Mouse (Mus musculus) G1E-ER4 (cell line): ENCODE data around the gene Zcchc13. TPM values are rescaled to one million over a fixed set of nuclear protein-coding genes. Genes with fewer than 3 reads are reported as not detected.

ENCODE experiments used
- GATA1 ChIP-seq: IDR thresholded peaks from one replicate; pipeline ENCODE4 v1.8.0; 2012; ENCODE audit warnings: low read length, inconsistent platforms
- polyA plus RNA-seq: library from polyadenylated mRNA; stranded (reverse); fragments of >175 nt; gene quantifications from 2 replicates; pipeline ENCODE4 v1.2.3, GENCODE M21; 2012

Gene Zcchc13
- polyA plus RNA-seq, result not detected in 2 replicates

DNA sequence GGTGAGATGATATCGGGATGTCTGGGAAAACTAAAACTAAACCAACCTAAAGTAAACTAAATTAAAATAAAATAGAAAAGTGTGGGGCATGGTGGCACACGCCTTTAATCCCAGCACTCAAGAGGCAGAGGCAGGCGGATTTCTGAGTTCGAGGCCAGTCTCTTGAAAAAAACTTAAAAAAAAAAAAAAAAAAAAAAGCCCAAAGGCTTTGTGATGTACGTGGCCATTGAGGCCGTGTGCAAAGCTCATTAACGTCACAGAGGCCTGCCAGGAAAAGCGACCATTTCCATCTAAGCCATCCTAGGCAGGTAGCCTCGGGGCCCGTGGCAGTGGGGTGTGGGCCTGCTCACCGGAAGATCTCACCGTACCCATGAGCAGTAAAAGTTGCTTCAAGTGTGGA is at the start of gene Zcchc13:
Gene Zcchc13 (plus strand): TSS at position 284 of the 400 bp plus-strand sequence.
- no peak for TF ChIP-seq GATA1

DNA sequence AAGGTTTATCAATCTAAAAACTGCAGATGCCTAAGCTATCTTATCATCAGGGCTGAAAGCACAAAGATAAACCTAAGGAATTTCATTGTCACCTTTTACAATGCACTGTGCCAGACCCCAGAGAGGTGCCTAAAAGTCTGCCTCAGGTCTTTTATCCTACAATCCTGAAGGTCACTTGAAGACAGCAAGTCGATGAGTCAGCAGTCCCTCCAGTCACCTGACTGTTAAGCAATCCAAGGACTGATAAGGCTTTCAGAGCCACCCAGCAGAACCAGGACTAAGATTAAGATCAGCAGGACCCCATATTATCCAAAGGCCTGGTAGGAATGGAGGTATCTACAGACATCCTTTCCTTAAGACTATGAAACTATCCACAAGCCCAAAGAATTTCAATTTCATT is 46.1 kb upstream of the Zcchc13 start:
- no peak for TF ChIP-seq GATA1

- TF ChIP-seq GATA1, result no peak
Measured at GRCm38 (mm10) chrX:103592056-103592455, 38.3 kb upstream of the Zcchc13 start.

GRCm38 (mm10) chrX:103602553-103602952 is 27.8 kb upstream of the Zcchc13 start:
- no peak for TF ChIP-seq GATA1

DNA sequence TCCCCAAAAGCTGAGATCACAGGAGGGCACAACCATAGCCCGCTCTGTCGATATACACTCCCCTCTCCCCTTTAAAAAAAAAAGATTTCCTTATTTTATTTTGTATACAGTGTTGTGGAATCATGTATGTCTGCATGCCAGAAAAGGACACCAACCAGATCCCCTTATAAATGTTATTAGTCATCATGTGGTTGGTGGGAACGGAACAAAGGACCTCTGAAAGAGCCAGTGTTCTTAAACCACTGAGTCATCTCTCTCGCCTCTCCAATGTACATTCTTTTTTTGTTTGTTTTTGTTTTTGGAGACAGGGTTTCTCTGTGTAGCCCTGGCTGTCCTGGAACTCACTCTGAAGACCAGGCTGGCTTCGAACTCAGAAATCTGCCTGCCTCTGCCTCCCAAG is 26.2 kb upstream of the Zcchc13 start:
- TF ChIP-seq GATA1, result no peak

DNA sequence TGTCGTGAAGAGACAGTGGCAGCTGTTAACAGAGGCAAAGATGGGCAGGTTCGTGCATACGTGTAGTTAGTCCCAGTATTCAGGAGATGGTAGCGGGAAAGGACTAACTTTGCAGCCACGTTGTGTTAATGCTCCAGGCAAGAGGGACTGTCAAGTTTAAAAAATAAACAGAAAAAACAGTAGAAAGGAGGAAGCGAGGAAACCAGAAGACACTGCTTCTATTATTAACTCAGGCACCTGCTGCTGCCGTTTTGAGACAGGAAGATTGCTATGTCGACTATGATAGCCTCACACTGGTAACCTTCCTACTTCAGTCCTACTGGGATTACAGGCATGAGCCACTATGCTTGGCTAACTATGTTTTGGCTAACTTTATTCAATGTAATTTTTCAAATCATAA is 24.9 kb upstream of the Zcchc13 start:
- TF ChIP-seq GATA1, result no peak

DNA sequence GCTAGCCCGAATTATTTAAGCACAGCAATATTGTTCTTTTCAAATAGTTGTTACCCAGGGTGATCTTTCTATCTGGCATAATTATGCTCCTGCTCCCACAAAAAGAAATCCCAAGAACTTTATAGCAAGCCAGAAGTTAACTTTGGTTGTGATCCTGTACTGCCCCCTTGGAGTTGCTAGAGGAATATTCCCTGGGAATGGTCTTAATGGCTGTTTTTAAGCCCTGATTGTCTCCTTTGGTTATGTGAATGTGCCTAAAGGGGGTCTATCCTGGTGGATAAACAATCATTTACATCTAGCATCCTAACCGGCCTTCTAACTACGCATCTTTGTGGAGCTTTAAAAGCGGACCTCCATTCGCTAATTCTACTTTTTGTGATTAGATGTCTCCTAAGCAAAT is 20.0 kb upstream of the Zcchc13 start:
- no peak for TF ChIP-seq GATA1

GRCm38 (mm10) chrX:103611462-103611861 is 18.9 kb upstream of the Zcchc13 start:
- TF ChIP-seq GATA1, result no peak

- TF ChIP-seq GATA1, result no peak
Measured at GRCm38 (mm10) chrX:103614700-103615233, 15.6 kb upstream of the Zcchc13 start.

DNA sequence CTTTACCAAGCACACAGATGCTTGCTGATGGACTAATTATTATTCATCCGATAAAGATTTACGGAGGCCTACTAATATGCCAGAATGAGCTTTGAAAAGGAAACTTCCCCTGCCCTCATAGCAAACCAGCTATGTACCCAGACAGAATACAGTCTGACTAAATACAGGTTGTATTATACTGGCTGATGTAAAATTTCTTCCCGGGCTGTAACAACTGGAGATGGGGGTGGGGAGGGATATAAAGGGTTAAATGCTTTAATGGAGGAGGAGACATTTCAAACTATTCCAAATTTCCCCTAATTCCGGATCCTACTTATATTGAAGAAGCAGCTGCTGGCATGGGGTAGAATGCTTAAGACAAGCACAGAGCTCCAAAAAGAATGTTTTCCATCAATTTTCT is 14.9 kb upstream of the Zcchc13 start:
- no peak for TF ChIP-seq GATA1

DNA sequence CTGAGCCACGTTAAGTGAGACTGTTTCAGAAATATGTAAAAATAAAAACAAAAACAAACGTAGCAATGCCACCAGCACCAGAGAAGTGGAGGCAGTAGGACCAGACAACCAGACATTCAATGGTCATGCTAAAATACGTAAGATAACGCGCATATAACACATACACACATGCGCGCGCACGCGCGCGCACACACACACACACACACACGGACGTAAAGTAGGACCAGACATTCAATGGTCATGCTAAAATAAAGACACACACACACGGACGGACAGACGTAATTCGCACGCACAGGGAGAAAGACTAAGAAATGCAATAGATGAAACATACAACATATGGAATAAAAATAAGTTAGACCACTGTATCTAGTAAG is 14.2 kb upstream of the Zcchc13 start:
- TF ChIP-seq GATA1, result no peak

GRCm38 (mm10) chrX:103616536-103617404 is 13.6 kb upstream of the Zcchc13 start:
- no peak for TF ChIP-seq GATA1

GRCm38 (mm10) chrX:103617405-103618095 is 12.8 kb upstream of the Zcchc13 start:
- TF ChIP-seq GATA1, result no peak

DNA sequence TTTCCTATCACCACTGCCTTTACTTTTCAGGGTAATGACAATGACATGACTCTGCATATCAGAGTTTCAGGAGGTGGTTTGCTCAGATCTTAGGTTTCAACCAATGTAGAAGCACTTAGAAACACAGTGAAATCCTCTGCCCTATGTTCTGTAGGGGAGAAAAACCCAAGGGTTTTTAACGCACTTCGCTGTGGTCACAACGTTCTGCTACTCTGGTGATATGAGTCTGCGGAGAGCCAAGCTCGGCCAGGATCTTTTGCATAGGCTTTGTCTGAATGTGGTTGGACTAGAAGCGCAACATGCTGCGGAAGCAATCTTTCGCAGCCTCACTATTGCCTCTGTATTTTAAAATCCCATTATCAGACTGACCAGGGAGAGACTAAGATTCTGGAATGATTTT is 8.6 kb upstream of the Zcchc13 start:
- TF ChIP-seq GATA1, result no peak

DNA sequence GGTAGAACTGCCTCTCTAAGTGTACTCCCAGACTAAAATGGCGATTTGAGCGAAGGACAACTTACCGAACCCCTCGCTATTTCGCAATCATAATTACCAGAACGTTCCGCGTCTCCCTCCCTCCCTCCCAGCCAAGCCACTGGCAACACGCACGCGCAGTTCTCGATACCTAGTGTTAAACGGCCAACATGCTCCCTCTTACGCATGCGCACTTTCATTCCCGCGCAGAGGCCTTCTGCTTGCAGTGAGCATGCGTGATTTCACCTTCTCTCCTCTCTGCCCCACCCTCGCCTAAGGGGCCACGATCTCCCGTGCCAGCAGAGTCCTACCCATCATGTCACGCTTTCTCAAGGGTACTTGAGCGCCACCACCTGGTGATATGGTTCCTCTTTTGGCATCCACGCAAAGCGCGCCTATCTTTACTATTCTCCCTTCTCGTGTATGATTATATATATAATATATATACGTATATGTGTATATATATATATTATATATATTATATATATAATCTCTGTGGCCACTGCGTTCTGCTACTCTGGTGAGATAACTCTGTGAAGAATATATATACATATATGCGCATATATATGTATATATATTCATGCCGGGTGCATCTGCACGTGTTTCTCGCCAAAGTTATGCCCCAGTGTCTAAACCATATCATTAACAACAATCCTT is 8.0 kb upstream of the Zcchc13 start:
- TF ChIP-seq GATA1, result no peak

DNA sequence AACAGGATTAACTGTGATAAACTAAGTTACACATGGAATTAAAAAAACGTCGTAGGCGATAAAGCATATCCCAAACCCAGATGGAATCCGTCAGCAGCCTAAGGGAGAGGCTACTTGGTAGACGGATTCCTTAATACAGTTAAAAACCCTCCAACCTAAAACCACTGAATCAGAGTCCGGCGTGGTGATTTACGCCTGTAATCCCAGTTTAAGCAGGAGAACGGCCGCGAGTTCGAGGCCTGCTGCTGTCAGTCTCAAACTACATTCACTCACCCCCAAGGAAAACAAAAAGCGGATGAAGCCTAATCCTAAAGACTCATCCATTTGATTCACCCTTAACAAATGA is 7.5 kb upstream of the Zcchc13 start:
- no peak for TF ChIP-seq GATA1

DNA sequence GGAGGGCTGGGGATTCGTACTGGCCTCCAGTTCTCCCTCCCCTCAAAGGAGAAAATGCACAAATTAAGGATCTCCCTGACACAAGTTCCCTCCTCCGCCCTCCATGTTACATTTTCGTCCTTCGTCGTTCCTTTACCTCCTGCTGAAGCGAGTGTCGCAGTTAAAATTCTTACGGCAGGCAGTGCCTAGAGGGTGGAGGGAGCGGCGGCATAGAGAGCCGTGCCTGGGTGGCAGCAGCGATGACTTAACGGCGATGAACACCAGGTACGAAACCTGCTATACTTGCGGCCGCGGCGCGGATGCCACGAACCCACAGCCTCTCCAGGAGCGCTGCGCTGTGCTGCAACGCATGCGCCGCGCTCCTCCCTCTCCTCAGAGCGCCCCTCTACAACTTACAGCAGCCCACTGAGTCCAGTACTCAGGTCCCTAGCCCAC is 7.0 kb upstream of the Zcchc13 start:
- no peak for TF ChIP-seq GATA1
